Mouse (Mus musculus): ENCODE results near the gene Qsox2. TPM values are rescaled to one million over a fixed set of nuclear protein-coding genes. Genes with fewer than 3 reads are reported as not detected.
A peak's percentile ranks its signal among the peaks of the same experiment; 100 is the strongest.

Qsox2 gene
- 10 to 100 TPM; 22.8 to 23.3 TPM for total RNA-seq (2021)

DNA sequence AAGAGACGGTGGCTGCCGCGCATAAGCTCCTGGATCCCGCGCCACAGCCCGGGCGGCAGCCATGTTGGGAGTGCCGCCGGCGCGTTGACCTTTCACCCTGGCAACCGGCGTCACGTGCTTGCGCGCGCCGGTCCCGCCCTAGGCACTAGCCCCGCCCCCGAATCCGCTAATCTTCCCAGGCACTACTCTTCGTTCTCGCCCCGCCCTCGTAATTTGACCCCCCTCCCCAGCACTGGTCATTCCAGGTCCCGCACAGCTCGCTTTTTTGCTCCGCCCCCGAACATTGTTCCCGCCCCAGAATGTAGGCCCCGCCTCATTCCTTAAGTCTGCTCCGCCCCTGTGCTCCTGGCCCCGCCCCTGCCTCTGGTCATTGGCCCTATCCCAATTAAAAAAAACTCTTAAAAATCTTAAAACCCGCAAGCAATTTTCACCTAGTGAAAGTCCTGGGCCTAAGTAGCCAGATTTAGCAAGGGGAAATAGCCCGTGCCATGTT lies at the start of gene Qsox2:
Qsox2 (minus strand) TSS at position 236 of the 493 bp plus-strand sequence.
- peak; percentile 82 to 85 for DNase-seq (ENCODE audit: low spot score in 2 of 2)
- intact Hi-C loops (cut with DNase I), result no loop called here

DNA sequence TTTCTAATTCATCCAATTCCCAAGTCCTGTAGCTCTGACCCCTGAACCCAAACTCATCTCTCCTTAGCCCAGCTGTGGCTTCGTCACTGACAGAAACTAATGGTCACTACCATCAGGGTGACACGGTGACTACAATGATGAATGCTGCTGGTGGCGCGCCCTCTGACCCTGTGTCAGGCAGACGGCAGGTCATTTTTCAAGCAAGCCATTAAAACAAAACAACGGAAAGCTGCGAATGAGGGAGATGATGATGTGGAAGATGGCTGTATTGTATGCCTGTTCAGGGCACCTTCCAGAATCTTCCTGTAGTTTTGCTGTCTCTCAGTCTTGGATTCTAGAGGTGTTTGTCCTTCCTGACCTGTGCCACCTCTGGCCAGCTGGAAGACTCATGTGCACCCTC lies 49.1 kb upstream of the Qsox2 start:
- intact Hi-C loops (cut with DNase I), result no loop called here
- DNase-seq (ENCODE audit: low spot score in 2 of 2), result no peak

DNA sequence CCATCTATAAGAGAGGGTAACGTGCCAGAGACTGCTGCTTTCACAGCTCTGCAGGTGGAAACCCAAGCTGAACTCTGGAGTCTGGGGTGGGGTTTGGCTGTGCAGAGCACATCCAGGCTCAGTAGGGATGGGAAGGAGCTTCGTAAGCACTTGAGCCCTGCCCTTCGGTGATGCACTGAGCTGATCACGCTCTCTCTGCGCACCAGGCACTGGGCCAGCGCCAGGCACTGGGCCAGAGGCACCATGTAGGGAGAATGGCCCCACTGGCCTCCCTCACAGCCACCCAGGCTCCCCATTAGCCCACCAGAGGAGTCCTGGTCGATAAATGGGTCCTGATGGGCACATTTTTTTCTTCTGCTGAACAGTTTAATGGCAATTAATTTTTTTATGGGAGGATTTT lies 48.5 kb upstream of the Qsox2 start:
- intact Hi-C loops (cut with DNase I), result no loop called here

GRCm38 (mm10) chr2:26280594-26280993 lies 43.3 kb upstream of the Qsox2 start:
- intact Hi-C loops (cut with DNase I), result no loop called here
- DNase-seq (ENCODE audit: low spot score in 2 of 2), result no peak

More for the DNA sequence above, 48.5 kb upstream of the Qsox2 start:
- DNase-seq (ENCODE audit: low spot score in 2 of 2), result no peak

DNA sequence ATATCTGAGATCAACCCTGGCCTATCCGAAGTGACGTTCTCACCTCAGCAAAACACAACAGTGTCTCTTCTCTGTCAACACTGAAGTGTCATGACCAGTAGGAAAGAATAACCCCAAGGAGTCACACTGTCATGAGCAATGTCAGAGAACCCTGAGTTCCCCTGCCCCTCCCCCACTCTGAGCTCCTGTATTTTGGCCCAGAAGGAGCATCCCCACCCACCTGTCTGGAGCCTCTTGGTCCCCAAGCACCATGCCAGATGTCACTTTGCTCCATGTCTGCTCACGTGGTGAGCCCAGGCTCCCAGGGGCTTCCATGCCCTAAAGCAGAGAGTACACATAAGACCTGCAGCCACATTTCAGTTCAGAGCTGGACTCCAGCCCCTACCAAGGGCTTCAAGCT lies 42.4 kb upstream of the Qsox2 start:
- no peak for DNase-seq (ENCODE audit: low spot score in 2 of 2)
- intact Hi-C loops (cut with DNase I), result loop anchor here (10.0 kb wide), 1 partner anchor 255 kb away; the partner anchor contains the start of gene Ubac1

- intact Hi-C loops (cut with DNase I), result loop anchor here (2.0 to 10.0 kb wide), 2 partner anchors 119 to 249 kb away; partner anchors contain the start of gene Ubac1
These were observed 36.3 kb upstream of the Qsox2 start for GRCm38 (mm10) chr2:26273611-26274010.

DNA sequence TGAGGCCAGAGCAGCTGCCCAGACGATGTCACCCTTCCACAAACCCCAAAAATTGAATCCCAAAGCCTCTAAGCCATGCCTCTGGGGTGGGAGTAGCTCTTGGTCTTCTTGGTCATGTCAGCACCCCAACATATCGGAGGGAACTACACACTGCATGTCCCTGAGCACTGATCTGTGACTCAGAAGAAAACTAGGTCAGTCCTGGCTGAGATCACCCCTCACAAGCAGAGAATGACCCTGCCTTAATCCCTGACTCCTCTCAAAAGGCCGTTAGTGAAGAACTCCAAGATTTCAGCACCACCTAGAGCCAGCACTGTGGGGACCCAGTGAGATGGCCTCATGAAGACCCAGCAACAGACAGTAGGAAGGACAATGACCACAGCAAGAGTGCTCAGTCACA lies 30.9 kb upstream of the Qsox2 start:
- no peak for DNase-seq (ENCODE audit: low spot score in 2 of 2)
- intact Hi-C loops (cut with DNase I), result no loop called here

More at GRCm38 (mm10) chr2:26273611-26274010, 36.3 kb upstream of the Qsox2 start:
- DNase-seq (ENCODE audit: low spot score in 2 of 2), result peak; percentile 26 to 49

DNA sequence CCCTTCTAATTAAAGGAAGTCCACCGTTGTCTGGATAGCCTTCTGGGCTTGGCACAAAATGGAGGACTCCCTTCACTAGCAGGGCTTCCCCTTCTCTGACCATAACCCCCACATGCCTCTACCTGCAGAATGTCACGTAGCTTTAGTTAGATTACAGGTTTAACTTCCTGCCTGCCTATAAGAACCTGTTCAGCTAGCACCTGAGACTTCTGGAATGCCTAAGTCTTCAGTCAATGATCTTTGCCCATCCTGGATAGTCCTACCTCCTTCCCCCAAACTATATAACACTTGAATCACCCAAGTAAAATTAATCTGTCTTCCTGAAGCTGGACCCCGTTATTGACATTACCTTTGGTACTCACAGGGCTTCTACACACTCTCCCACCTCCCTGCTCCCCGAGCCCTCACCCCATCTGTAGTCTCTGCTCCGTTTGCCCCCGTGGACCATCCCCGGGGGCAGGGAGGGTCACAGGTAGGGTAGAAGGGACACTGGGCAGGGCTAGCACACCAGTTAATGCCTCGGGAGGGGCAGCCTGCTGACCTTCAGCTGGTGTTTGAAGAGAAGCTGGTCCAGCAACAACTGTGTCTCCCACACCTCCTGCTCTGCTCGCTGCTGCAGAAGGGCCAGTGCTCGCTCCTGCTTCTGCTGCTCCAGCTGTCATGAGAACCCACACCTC lies 28.9 kb upstream of the Qsox2 start:
- intact Hi-C loops (cut with DNase I), result no loop called here
- no peak for DNase-seq (ENCODE audit: low spot score in 2 of 2)

- no peak for DNase-seq (ENCODE audit: low spot score in 2 of 2)
- intact Hi-C loops (cut with DNase I), result no loop called here
These were observed 27.8 kb upstream of the Qsox2 start for GRCm38 (mm10) chr2:26265095-26265494.

- no peak for DNase-seq (ENCODE audit: low spot score in 2 of 2)
- intact Hi-C loops (cut with DNase I), result no loop called here
These were observed 27.3 kb upstream of the Qsox2 start for GRCm38 (mm10) chr2:26264646-26265045.

DNA sequence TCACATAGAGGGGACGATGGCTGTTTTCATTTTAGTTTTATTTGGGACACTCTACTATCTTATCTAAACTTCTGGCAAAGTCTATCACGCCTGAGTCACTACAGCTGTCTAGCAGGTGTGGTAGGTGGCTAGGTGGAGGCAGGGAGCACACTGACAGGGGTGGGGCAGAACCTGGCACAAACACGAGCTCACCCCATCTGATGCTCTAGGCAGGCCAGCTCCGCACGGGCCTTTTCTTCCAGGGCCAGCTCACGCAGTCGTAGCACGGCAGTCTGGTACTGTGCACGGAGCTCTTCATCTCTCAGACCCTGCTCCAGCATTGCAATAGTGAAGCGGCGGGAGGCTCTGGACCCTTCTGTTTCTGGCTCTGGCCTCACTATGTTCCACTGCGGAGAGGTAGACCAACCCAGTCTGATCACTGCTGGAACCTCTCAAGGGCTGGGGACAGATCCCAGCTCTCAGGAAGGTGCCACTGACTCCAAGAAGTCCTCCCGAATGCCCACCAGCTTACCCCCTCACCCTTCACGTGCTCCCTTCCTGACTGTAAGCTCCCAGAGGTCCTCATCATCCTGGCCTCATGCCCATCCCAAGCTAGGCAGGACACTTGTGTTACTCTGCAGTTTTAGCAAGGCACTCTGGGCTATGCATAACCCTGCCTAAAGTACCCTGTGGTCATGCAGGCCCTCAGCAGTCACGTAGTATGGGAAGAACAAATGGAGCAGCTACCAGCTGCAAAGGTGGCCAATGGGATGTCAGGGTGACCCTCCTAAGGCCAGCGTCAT lies 20.2 kb upstream of the Qsox2 start:
- intact Hi-C loops (cut with DNase I), result no loop called here
- no peak for DNase-seq (ENCODE audit: low spot score in 2 of 2)

GRCm38 (mm10) chr2:26254816-26255215 lies 17.5 kb upstream of the Qsox2 start:
- no peak for DNase-seq (ENCODE audit: low spot score in 2 of 2)
- intact Hi-C loops (cut with DNase I), result no loop called here

DNA sequence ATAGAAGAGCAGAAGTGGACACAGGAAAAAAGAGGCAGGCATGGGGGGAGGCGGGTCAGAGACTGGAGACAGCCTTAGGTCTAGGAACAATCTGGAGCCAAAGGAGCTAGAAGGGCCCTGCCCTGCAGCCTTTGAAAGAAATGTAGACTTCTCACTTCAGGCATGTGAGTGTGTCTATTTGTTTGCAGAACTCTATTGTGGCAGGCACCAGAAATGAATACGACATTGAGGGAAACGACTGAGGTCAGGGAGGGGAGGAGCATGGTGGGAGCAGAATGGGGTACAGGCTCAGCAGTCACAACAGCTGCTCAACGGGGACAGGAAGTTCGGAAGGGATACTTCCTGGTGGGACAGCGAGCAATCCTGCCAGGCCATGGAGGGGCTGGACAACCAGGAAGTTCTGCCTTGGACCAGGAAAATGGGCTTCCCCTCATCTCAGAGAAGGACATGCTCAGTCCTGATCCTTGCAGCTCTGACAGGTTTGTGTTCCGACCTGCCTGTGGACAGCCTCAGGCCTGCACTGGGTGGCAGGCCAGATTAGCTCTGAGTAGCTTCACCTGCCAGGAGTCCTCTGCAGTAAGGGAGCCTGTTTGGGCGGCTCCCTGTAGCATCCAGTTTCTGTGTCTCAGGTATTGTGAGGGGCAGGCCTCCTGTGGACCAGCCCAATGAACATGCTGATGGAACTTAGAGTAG lies 15.3 kb upstream of the Qsox2 start:
- no peak for DNase-seq (ENCODE audit: low spot score in 2 of 2)
- intact Hi-C loops (cut with DNase I), result no loop called here

- intact Hi-C loops (cut with DNase I), result no loop called here
- DNase-seq (ENCODE audit: low spot score in 2 of 2), result no peak
These were observed 10.2 kb upstream of the Qsox2 start for GRCm38 (mm10) chr2:26247531-26247930.

DNA sequence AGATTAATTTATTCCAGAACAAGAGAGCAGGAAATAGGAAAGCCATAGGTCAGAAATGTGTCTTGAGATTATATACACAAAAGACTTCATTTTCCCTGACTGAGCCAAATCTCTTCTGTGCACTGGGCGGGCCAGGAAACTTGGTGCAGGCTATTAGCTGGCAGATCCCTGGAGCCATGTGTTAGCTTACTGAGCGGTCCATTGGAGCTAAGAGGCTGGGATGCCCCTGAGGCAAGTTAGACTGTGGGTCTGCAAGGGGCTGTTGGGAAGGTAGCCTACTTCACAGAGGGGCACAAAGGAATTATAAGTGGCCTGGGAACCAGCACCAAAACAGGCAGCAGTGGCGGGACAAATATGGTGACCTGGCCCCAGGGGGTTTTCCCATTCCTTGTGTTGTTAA lies 3.5 kb upstream of the Qsox2 start:
- intact Hi-C loops (cut with DNase I), result no loop called here
- no peak for DNase-seq (ENCODE audit: low spot score in 2 of 2)

DNA sequence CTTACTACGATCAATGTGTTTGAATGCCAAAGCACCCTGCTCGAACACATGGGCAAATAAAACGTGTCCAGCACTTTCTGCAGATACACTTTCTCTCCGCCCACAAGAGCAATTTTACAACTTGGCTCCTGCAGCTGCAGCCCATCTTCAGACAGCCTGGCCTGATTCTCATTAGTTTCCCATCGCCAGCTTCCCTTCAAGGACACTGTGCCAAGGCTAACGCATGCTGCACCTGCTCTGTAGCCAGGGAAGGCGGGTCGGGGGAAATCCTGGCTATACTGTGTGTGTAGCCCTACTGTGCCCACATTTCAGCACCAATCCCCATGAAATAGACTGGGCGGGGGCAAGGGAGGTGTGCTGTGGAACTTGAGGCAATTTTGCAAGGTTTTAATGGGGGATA lies 3.0 kb upstream of the Qsox2 start:
- DNase-seq (ENCODE audit: low spot score in 2 of 2), result no peak
- intact Hi-C loops (cut with DNase I), result no loop called here

GRCm38 (mm10) chr2:26236681-26237289 lies 540 bp downstream of the Qsox2 start:
- intact Hi-C loops (cut with DNase I), result no loop called here
- peak in 1 of 2 experiments; percentile 46 for DNase-seq (ENCODE audit: low spot score in 2 of 2)

DNA sequence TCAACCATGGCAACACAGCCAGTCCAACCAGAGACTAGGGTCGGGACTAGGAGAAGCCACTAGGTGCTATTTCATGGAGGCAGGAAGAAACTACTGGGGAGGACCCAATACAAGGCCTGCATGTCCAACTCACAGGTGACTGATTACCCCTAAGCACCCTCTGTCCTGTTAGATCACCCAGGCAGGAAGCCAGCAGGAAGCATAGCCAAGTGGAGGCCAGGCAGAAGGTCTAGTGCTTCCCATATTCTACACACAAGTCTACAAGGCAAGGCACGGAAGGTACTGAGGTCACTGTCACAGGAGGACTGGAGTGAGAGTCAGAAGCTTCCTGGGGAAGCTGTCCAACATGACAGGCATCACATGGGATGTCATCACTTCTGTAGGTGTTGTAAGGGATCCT lies 2.6 kb downstream of the Qsox2 start:
- no peak for DNase-seq (ENCODE audit: low spot score in 2 of 2)
- intact Hi-C loops (cut with DNase I), result no loop called here

DNA sequence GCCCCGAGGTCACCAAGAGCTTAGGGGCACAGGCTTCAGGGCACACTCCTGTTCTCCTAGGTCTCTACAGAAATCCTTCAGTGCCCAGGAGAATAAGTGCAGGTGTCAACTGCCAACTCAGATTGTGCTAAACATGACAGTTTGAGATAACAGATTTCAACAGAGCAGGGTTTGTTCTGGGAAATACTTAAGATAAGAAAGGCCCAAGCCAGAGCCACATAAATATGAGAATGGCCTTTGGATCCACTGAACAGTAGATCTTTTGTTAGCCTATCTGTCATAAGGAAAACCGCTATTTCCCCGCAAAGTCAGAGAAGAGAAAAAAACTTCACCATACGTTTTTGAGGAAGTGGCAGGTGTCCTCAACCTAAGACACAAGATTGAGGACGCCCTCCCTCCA lies 3.1 kb downstream of the Qsox2 start:
- no peak for DNase-seq (ENCODE audit: low spot score in 2 of 2)
- intact Hi-C loops (cut with DNase I), result no loop called here

- DNase-seq (ENCODE audit: low spot score in 2 of 2), result no peak
- intact Hi-C loops (cut with DNase I), result no loop called here
These were observed 6.0 kb downstream of the Qsox2 start for GRCm38 (mm10) chr2:26231366-26231765.

Data from left cerebral cortex, postnatal 36 days (tissue).